Mouse (Mus musculus) left cerebral cortex, adult 11 months (tissue): ENCODE results near the gene Map2k1.

Source experiments
- DNase-seq: peaks from one replicate; pipeline ENCODE4 v3.0.0; 2022; ENCODE audit warnings: low spot score

Map2k1 gene

DNA sequence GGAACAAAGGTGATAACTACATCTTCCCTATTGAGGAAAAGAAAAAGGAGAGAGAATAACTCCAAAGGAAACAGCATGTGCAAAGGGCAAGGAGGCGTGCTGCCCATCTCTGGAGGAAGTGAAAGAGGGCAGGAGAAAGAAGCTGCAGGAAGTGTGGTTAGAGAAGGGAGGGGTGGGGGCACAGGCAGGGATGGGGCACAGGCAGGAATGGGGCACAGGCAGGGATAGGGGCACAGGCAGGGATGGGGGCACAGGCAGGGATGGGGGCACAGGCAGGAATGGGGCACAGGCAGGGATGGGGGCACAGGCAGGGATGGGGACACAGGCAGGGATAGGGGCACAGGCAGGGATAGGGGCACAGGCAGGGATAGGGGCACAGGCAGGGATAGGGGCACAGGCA, 4.1 kb downstream of the Map2k1 start:
- no peak for DNase-seq

DNA sequence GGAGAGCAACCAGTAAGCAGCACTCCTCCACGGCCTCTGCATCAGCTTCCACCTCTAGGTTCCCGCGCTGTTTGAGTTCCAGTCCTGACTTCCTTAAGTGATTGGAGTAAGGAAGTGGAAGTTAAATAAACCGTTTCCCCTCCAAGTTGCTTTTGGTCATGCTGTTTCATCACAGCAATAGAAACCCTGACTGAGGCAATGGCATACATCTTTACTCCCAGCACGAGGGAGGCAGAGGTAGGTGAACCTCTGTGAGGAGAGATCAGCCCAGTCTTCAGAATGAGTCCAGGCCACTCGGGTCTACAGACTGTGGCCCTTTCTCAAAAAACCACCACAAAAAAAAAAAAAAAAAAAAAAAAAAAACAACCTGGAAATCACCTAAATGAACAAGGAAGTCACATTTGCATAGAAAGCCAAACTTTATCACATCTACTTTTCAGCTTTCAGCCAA, 11.0 kb downstream of the Map2k1 start:
- no peak for DNase-seq

GRCm38 (mm10) chr9:64240681-64241080, 12.8 kb downstream of the Map2k1 start:
- no peak for DNase-seq

DNA sequence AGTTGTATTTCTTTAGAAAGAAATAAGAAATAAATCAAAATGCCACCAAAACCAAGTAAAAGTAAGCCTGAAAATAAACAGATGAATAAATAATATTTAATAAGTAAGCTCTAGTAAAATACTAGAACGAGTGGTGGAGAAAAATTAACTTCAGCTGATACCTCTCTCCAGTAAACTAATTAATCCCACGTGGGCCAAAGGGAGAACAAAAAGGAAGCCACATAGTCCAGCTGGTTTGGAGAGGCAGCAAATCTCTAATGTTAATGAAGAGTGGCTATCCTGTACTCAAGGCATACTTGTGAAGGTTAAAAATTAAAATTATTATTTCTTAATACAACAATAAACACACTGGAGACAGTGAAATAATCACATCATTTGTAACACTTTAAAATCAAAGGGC, 13.3 kb downstream of the Map2k1 start:
- DNase-seq: no peak

- no peak for DNase-seq
Measured at GRCm38 (mm10) chr9:64236056-64236455, 17.4 kb downstream of the Map2k1 start.

DNA sequence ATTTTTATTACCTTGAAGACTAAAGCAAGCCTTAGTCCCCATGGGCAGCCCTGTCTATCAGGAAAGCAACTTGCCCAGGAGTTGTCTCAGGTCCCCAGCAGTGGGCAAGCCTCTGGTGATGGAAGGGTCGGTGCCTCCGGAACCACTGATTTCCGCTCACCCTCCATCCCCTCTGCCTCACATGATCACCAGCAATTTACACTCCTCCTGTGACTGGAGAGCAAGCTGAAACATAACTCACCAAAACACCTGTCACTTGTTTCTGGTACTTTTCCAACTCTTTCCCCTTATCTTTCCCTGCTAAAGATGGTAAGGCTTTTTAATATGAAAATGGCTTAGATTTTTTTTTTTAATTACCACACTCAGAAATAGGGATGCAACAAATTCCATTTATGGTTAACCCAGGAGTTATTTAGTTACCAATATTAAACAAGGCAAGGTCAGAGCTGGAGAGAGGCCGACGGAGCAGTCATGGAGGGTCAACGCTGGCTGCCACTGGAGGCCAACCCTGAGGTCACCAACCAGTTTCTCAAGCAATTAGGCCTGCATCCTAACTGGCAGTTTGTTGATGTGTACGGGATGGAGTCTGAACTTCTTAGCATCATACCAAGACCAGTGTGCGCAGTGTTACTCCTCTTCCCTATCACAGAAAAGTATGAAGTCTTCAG, 18.5 kb downstream of the Map2k1 start, which contains the start of gene Uchl4:
TSS of gene Uchl4 (plus strand) at position 434 of the 668 bp plus-strand sequence.
- DNase-seq: no peak

DNA sequence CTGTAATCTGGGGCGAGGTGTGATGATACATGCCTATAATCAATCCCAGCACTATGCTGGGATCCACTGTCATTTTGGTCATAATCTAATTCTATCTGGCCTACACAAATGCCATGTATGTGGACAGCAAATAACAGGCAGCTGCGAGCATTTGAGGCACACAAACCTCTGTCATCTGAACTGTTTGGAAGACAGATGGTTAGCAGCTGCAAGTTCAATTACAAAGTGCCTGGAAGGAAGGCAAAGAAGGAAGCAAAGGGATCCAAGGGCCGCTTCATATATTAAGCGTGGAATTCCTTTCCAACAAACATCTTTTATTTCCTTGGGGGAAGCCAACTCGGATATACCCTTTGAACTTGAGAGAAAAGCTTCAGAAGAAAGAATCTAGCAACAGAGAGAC, 19.8 kb downstream of the Map2k1 start:
- no peak for DNase-seq

- no peak for DNase-seq
Measured at GRCm38 (mm10) chr9:64232257-64232957, 21.0 kb downstream of the Map2k1 start.

DNA sequence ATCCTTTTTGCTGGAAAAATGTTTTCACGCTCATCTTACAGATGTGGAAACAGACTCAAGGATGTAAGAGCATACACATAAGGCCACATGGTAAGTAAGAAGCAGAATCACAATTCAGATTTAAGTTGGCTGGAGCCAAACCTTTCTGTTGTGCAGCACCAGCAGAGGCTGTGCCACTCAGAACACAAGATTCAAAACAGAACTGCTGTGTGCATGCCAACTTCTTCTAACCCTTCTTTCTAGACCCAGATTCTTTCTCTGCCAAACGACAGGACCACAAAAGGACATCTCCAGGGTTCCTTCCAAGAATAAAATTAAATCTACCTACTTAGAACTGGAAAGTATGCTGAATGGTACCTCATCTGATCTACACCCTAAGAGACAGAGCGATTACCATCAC, 21.8 kb downstream of the Map2k1 start:
- DNase-seq: no peak

GRCm38 (mm10) chr9:64231171-64231570, 22.3 kb downstream of the Map2k1 start:
- no peak for DNase-seq

GRCm38 (mm10) chr9:64228972-64229371, 24.5 kb downstream of the Map2k1 start:
- no peak for DNase-seq

DNA sequence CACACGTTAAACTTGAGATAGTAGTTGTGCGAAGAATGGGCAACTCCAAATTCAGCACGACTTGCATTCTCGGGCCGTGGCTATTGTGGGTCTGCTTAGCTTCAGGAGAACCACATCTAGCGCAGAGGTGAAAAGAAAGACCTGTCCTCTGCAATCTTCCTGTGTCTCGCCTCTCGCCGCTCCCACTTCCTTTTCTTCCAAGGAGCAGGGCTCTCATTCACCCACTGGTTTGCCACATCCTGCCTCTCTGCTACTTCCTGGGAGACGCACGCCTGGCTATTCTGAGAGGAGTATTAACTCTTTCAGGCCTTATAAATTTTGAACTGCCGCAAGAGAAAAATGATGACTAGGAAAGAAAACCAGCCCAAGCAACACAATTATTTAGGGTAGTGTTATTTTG, 25.7 kb downstream of the Map2k1 start:
- DNase-seq: no peak

DNA sequence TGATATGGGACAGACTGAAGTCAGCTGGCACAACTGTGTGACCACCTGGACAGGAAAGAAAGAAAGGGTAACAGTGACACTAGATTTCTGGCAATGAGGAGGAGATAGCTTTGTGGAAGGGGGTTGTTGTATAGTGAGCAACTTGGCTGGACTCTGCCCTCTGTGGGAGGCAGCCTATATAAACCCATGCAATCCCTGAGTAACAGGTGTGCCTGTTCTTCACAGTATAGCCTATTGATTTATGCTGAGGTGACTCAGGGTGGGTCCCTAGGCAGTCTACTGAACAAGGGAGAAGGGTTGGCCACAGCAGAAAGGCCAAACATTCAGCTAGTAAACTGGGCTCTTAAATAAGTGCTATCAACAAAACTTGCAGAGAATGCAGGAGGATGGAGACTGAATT, 27.6 kb downstream of the Map2k1 start:
- DNase-seq: no peak

DNA sequence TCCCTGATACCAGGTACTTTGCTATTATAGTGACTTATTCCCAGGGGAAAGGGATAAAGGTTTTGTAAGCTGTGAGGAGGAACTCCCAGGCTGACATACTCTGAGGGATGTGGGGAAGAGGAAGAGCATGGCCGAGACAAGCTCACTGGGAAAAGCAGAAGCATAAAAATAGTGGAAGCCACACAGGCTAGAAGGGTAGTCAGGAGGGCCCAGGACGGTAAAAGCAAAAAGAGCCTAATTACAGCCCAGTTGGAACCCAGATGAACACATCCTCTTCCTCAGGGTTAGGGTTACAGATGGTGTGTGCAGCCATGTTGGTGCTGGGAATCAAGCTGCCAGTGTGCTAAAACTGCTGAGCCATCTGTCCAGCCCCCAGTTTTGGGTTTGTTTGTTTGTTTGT, 31.3 kb downstream of the Map2k1 start:
- no peak for DNase-seq

DNA sequence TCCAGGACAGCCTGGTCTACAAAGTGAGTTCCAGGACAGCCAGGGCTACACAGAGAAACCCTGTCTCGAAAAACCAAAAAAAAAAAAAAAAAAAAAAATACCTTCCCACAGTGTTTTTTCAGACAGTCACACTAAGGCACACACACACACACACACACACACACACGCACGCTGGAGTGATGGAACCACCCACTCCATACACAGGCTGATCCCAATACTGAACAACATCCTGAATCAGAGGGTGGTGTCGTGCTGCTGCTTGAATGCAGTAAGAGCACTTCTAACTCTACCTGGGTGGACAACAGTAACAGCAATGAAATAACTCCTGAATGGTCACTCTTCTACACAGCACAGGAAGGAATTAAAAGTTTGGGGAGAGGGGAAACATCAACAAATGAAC, 32.0 kb downstream of the Map2k1 start:
- no peak for DNase-seq

DNA sequence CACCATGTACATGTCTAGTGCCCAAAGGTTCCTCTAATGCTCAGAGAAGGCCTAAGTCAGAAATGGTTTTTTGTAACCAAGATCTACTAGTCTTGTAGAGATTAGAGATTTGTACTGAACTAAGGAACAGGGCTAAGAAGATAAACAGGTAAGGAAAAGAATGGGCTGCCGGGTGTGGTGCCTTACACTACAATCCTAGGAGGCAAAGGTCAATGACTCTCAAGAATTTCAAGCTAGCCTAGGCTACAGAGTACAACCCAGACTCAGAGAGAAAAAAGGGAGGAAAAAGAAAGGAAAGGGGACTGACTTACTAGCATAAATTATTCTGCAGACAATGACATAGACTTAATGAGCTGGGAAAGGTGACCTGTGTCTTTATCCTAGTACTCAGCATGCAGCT, 32.8 kb downstream of the Map2k1 start:
- DNase-seq: no peak

DNA sequence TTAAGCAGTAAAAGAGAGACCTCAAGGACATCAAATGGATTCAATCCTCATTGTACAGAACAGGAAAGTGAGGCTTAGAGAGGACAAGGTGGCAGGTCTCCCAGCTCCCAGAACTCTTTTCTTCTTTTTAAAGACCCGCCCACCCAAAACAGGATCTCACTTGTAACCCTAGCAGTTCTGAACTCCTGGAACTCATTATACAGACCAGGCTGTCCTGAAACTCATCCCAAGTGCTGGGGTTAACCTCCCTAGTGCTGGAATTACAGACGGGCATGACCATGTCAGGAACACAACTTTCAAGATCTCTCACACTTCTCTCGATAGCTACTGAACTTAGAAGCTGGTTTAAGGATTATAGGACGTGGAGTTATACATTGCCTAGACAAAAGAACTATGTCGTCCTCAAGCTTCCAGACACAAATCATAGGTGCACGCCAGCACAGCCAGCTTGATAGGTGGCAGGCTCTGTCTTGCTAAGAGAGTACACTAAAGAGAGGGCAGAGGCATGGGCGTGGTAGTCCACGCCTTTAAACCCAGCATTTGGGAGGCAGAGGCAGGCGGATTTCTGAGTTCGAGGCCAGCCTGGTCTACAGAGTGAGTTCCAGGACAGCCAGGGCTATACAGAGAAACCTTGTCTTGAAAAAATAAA, 33.5 kb downstream of the Map2k1 start:
- no peak for DNase-seq

DNA sequence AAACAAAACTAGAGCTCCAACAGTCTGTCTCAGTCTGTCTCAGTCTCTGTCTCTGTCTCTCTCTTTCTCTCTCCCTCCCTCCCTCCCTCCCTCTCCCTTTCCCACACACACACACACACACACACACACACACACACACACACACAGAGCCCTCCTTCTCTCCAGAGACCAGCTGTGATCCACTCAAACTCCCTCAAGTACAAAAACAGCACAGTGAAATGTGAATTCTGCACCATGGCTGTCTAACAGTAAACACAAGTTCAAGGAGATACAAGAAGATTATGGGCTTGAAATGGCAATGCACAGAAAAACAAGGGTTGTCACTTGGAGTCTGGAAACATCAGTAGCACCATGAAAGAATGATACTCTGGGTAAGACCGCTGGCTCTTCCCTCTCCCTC, 34.1 kb downstream of the Map2k1 start:
- no peak for DNase-seq

DNA sequence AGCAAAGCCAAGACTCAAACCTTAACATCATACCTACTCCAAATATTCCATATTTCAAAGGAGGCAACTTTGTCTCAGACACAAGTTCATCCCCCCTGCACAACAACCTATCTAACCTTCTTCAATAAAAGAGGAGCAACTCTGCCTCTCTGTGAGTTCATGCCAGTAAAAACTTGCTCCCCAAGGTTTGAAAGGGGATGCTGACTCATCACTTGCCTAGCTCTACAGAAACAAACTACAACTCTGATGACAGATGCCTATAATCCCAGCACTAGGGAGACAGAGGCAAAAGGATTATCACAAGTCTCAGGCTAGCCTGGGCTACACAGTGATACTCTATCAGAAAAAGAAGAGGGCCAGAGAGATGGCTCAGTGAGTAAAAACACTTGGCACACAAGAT, 35.5 kb downstream of the Map2k1 start:
- no peak for DNase-seq

- no peak for DNase-seq
Measured at GRCm38 (mm10) chr9:64216641-64217040, 36.8 kb downstream of the Map2k1 start.

DNA sequence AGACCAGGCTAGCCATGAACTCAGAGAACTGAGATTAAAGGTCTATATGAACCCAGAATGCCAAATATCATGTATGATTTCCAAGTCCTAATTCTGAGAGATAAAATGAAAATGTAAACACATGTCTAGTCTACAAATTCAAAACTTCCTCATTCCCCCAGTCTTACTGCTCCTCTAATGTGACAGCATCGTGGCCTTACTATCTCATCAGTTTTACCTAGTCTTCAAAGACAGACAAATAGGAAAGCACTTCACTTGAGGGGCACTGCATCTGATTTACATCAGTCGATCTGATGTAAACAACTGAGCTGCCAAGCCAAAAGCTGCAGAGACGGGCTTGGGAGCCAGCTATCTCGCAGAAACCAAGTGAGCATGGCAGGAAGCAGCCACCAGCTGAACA, 37.3 kb downstream of the Map2k1 start:
- no peak for DNase-seq

- DNase-seq: no peak
Measured at GRCm38 (mm10) chr9:64214452-64214851, 39.0 kb downstream of the Map2k1 start.

- no peak for DNase-seq
Measured at GRCm38 (mm10) chr9:64207509-64208084, 45.8 kb downstream of the Map2k1 start.
